Mouse (Mus musculus) CH12.LX (cell line): Measurements from ENCODE around the gene Rab1b. TPM values are rescaled to one million over a fixed set of nuclear protein-coding genes. Genes with fewer than 3 reads are reported as not detected.
A peak's percentile ranks its signal among the peaks of the same experiment; 100 is the strongest.

Experiments used
- DNase-seq: peaks from one replicate; pipeline ENCODE4 v3.0.0-alpha.2; 2013; ENCODE audit errors: extremely low read depth
- H3K27ac ChIP-seq: 2 replicates; pipeline ENCODE4 v1.5.1; 2012; ENCODE audit warnings: low read depth, mild to moderate bottlenecking, control low read depth, moderate library complexity; ENCODE audit not compliant: insufficient read depth
- H3K27me3 ChIP-seq: replicated peaks from 2 replicates; pipeline ENCODE3; 2012; ENCODE audit warnings: inconsistent platforms
- H3K36me3 ChIP-seq, 2 experiments: replicated peaks in 1 of 2; 2 replicates each; pipeline versions ENCODE3 to v1.6.1; 2012; ENCODE audit warnings: inconsistent platforms in 1 of 2, low read length in 1 of 2, mild to moderate bottlenecking in 1 of 2, mixed read lengths in 1 of 2, moderate library complexity in 1 of 2; ENCODE audit not compliant: control insufficient read depth in 1 of 2, insufficient read depth in 1 of 2
- H3K4me1 ChIP-seq, 2 experiments: 2 replicates each; pipeline ENCODE4 v1.6.1; 2012; ENCODE audit warnings: inconsistent platforms in 1 of 2, moderate library complexity in 1 of 2; ENCODE audit not compliant: insufficient read depth in 2 of 2, control insufficient read depth in 1 of 2
- H3K4me2 ChIP-seq: 2 replicates; pipeline ENCODE4 v1.6.1; 2012; ENCODE audit warnings: low read depth, mild to moderate bottlenecking, control low read depth; ENCODE audit not compliant: poor library complexity, insufficient read depth, severe bottlenecking
- H3K4me3 ChIP-seq, 3 experiments: fragments of 150-350 bp in 1 of 3; sonication (generic) in 1 of 3; replicated peaks in 1 of 3; 2 replicates each; pipeline versions ENCODE3 to v1.5.1; 2011 to 2012; ENCODE audit warnings: low read depth in 2 of 3, low read length in 2 of 3, mild to moderate bottlenecking in 2 of 3, moderate library complexity in 2 of 3, control low read depth in 1 of 3, improper control_type of control experiment in 1 of 3, inconsistent platforms in 1 of 3, mixed read lengths in 1 of 3; ENCODE audit not compliant: poor library complexity in 1 of 3
- H3K79me2 ChIP-seq: replicated peaks from 2 replicates; pipeline ENCODE4 v1.6.1; 2012; ENCODE audit warnings: mild to moderate bottlenecking, moderate library complexity; ENCODE audit not compliant: control insufficient read depth, poor library complexity, insufficient read depth, severe bottlenecking; ENCODE audit errors: extremely low read depth
- H3K9ac ChIP-seq: 2 replicates; pipeline ENCODE4 v1.6.1; 2012; ENCODE audit warnings: low read depth, mild to moderate bottlenecking, control low read depth, moderate library complexity; ENCODE audit not compliant: insufficient read depth
- H3K9me3 ChIP-seq: replicated peaks from 2 replicates; pipeline ENCODE3; 2012; ENCODE audit warnings: low read length, inconsistent platforms, mixed read lengths
- BHLHE40 ChIP-seq: IDR thresholded peaks from 2 replicates; pipeline ENCODE4 v1.6.1; 2011; ENCODE audit warnings: mild to moderate bottlenecking, low read depth, low read length, improper control_type of control experiment
- ELF1 ChIP-seq: IDR thresholded peaks from 2 replicates; pipeline ENCODE4 v1.6.1; 2014; ENCODE audit warnings: low read depth, mild to moderate bottlenecking, inconsistent platforms, low read length, improper control_type of control experiment
- EP300 ChIP-seq: IDR thresholded peaks from 2 replicates; pipeline ENCODE4 v1.6.1; 2011; ENCODE audit warnings: low read length, improper control_type of control experiment
- GABPA ChIP-seq: IDR thresholded peaks from 2 replicates; pipeline ENCODE4 v1.6.1; 2012; ENCODE audit warnings: low read depth, low read length, improper control_type of control experiment, inconsistent platforms; ENCODE audit not compliant: insufficient replicate concordance
- HCFC1 ChIP-seq: IDR thresholded peaks from 2 replicates; pipeline ENCODE4 v1.6.1; 2012; ENCODE audit warnings: low read depth, mild to moderate bottlenecking, inconsistent platforms, low read length, improper control_type of control experiment
- JUN ChIP-seq: IDR thresholded peaks from 2 replicates; pipeline ENCODE4 v1.6.1; 2011; ENCODE audit warnings: low read depth, mild to moderate bottlenecking, low read length, improper control_type of control experiment, moderate library complexity; ENCODE audit not compliant: insufficient read depth
- KAT2A ChIP-seq: IDR thresholded peaks from 2 replicates; pipeline ENCODE4 v1.6.1; 2012; ENCODE audit warnings: low read length, improper control_type of control experiment, inconsistent platforms; ENCODE audit not compliant: insufficient replicate concordance
- MAX ChIP-seq: IDR thresholded peaks from 2 replicates; pipeline ENCODE4 v1.6.1; 2011; ENCODE audit warnings: low read length, improper control_type of control experiment
- MEF2A ChIP-seq: IDR thresholded peaks from 2 replicates; pipeline ENCODE4 v1.6.1; 2014; ENCODE audit warnings: low read depth, mild to moderate bottlenecking, inconsistent platforms, low read length, improper control_type of control experiment, borderline replicate concordance
- MXI1 ChIP-seq: IDR thresholded peaks from 2 replicates; pipeline ENCODE4 v1.6.1; 2011; ENCODE audit warnings: mild to moderate bottlenecking, low read depth, low read length, improper control_type of control experiment
- PAX5 ChIP-seq: IDR thresholded peaks from 2 replicates; pipeline ENCODE4 v1.6.1; 2012; ENCODE audit warnings: low read length, inconsistent platforms, mixed read lengths
- POLR2A ChIP-seq: IDR thresholded peaks from 2 replicates; pipeline ENCODE4 v1.6.1; 2011; ENCODE audit warnings: low read depth, mild to moderate bottlenecking, improper control_type of control experiment, low read length
- POLR2AphosphoS2 ChIP-seq: IDR thresholded peaks from 2 replicates; pipeline ENCODE4 v1.6.1; 2011; ENCODE audit warnings: low read depth, low read length, improper control_type of control experiment
- RAD21 ChIP-seq: IDR thresholded peaks from 2 replicates; pipeline ENCODE4 v1.6.1; 2011; ENCODE audit warnings: low read depth, mild to moderate bottlenecking, low read length, improper control_type of control experiment, moderate library complexity
- RCOR1 ChIP-seq: conservative IDR thresholded peaks from 2 replicates; pipeline ENCODE4 v1.6.1; 2012; ENCODE audit warnings: low read depth, mild to moderate bottlenecking, inconsistent platforms, low read length, improper control_type of control experiment
- SIN3A ChIP-seq: IDR thresholded peaks from 2 replicates; pipeline ENCODE4 v1.6.1; 2012; ENCODE audit warnings: low read length, improper control_type of control experiment, inconsistent platforms
- TBP ChIP-seq: conservative IDR thresholded peaks from 2 replicates; pipeline ENCODE4 v1.6.1; 2011; ENCODE audit warnings: low read depth, low read length, improper control_type of control experiment
- TCF12 ChIP-seq: IDR thresholded peaks from 2 replicates; pipeline ENCODE4 v1.6.1; 2014; ENCODE audit warnings: low read depth, mild to moderate bottlenecking, inconsistent platforms, low read length, improper control_type of control experiment
- USF1 ChIP-seq: IDR thresholded peaks from 2 replicates; pipeline ENCODE4 v1.6.1; 2014; ENCODE audit warnings: low read depth, mild to moderate bottlenecking, inconsistent platforms, low read length, improper control_type of control experiment
- USF2 ChIP-seq: conservative IDR thresholded peaks from 2 replicates; pipeline ENCODE4 v1.6.1; 2011; ENCODE audit warnings: low read depth, low read length, improper control_type of control experiment
- ZC3H11A ChIP-seq: IDR thresholded peaks from 2 replicates; pipeline ENCODE4 v1.6.1; 2012; ENCODE audit warnings: low read depth, mild to moderate bottlenecking, inconsistent platforms, low read length, improper control_type of control experiment
- ZKSCAN1 ChIP-seq: IDR thresholded peaks from 2 replicates; pipeline ENCODE4 v1.6.1; 2012; ENCODE audit warnings: low read depth, inconsistent platforms, low read length, improper control_type of control experiment, borderline replicate concordance
- ZMIZ1 ChIP-seq: IDR thresholded peaks from 2 replicates; pipeline ENCODE4 v1.6.1; 2012; ENCODE audit warnings: low read depth, mild to moderate bottlenecking, inconsistent platforms, low read length, improper control_type of control experiment
- ZNF384 ChIP-seq: IDR thresholded peaks from 2 replicates; pipeline ENCODE4 v1.6.1; 2012; ENCODE audit warnings: low read depth, low read length, improper control_type of control experiment, inconsistent platforms
- dilution Hi-C: fragments of 300-500 bp; cut with MboI; formaldehyde crosslinking; loops from 2 replicates; pipeline ENCODE4 v1.14.3; 2020; ENCODE audit warnings: low sequenced_read_pairs; ENCODE audit not compliant: extremely low pct_unique_long_range_greater_than_20kb, extremely low pct_ligation_motif_present
- in situ Hi-C: fragments of 300-500 bp; cut with MboI; formaldehyde crosslinking; loops from 3 replicates; pipeline ENCODE4 v1.14.3; 2019; ENCODE audit warnings: low sequenced_read_pairs, low pct_ligation_motif_present, low pct_unique_long_range_greater_than_20kb, mixed read lengths
- polyA plus RNA-seq: library from polyadenylated mRNA; unstranded; fragments of >175 nt; gene quantifications from 2 replicates; pipeline ENCODE4 v1.2.1, GENCODE M21; 2012; ENCODE audit warnings: low read depth; ENCODE audit not compliant: insufficient read length
- total RNA-seq, 2 experiments: library from RNA; depleted of rRNA; stranded (reverse); fragments of 300-350 nt in 1 of 2; fragments of >200 nt in 1 of 2; gene quantifications; 2 replicates each; pipeline ENCODE4 v1.2.3; 2012 to 2014

Gene Rab1b
- total and polyA plus RNA-seq, 3 experiments = 78.4 to 88.3 (median 87.1) TPM

GRCm38 (mm10) chr19:5084834-5085144, 22.1 kb downstream of the Rab1b start:
- dilution Hi-C loops = no loop called here
- in situ Hi-C loops = loop anchor here (5.0 kb wide), 1 partner anchor 42 kb away; the partner anchor contains the start of gene Brms1
- no peak overlapping the region for H3K27ac ChIP-seq
- peaks cover 5% of the 10 kb centered on the region for H3K9me3 ChIP-seq
- no peaks in the 10 kb centered on the region for H3K79me2 ChIP-seq
- TF ChIP-seq BHLHE40 (no peak), JUN (no peak), MXI1 (no peak), POLR2AphosphoS2 (no peak), ZMIZ1 (no peak), ZNF384 (no peak), SIN3A (no peak), RCOR1 (no peak), USF1 (no peak), USF2 (no peak), KAT2A (no peak), MAX (no peak), TBP (no peak), POLR2A (no peak), HCFC1 (no peak), EP300 (no peak), RAD21 (no peak), ZC3H11A (no peak)
- TF ChIP-seq, all 38 proteins: peak for 0
- H3K27me3 ChIP-seq = peaks cover 60% of the 10 kb centered on the region
- no peak overlapping the region for H3K9ac ChIP-seq
- no peak overlapping the region for H3K4me2 ChIP-seq
- peak overlapping the region in 1 of 3 experiments; percentile 40 for H3K4me3 ChIP-seq
- peaks cover 0 to 5% of the 10 kb centered on the region in 2 experiments for H3K36me3 ChIP-seq
- DNase-seq = no peak
- H3K4me1 ChIP-seq = peaks cover 15 to 18% of the 10 kb centered on the region in 2 experiments

- DNase-seq = no peak
- Histone ChIP-seq H3K4me2 (no peak overlapping the region), H3K4me1 (peaks cover 10 to 14% of the 10 kb centered on the region in 2 experiments), H3K9ac (no peak overlapping the region), H3K79me2 (no peaks in the 10 kb centered on the region), H3K4me3 (no peak overlapping the region), H3K9me3 (peaks cover 5% of the 10 kb centered on the region), H3K27ac (no peak overlapping the region), H3K27me3 (peaks cover 64% of the 10 kb centered on the region), H3K36me3 (no peaks in the 10 kb centered on the region)
- dilution Hi-C loops = no loop called here
- in situ Hi-C loops = no loop called here
- TF ChIP-seq TBP = no peak
- no peak for TF ChIP-seq MEF2A
- TF ChIP-seq TCF12 = no peak
- TF ChIP-seq GABPA = no peak
- TF ChIP-seq ELF1 = no peak
- no peak for TF ChIP-seq ZKSCAN1
- no peak for TF ChIP-seq USF2
- TF ChIP-seq PAX5 = no peak
- no peak for TF ChIP-seq JUN
- no peak for TF ChIP-seq POLR2A
Measured at GRCm38 (mm10) chr19:5083961-5084833, 22.7 kb downstream of the Rab1b start.
